Mouse (Mus musculus) lung, embryonic 14.5 days (tissue): ENCODE data around the gene Ipp. TPM values are rescaled to one million over a fixed set of nuclear protein-coding genes. Genes with fewer than 3 reads are reported as not detected.

Experiments
- ATAC-seq: fragments of 200-750 bp; cut with Nextera tagmentation; 2 replicates; pipeline ENCODE4 v1.8.0; 2017; ENCODE audit warnings: mild to moderate bottlenecking, moderate TSS enrichment, moderate library complexity; ENCODE audit not compliant: insufficient read depth
- DNase-seq: peaks from one replicate; pipeline ENCODE4 v3.0.0-alpha.2; 2015
- H3K27ac ChIP-seq: fragments of 300-500 bp; sonication (generic); 2 replicates; pipeline ENCODE4 v1.5.1; 2014; ENCODE audit warnings: low read depth, mild to moderate bottlenecking, moderate library complexity
- H3K27me3 ChIP-seq: fragments of 300-500 bp; sonication (generic); 2 replicates; pipeline ENCODE4 v1.6.1; 2014; ENCODE audit warnings: low read length, control low read depth; ENCODE audit not compliant: insufficient read depth
- H3K36me3 ChIP-seq: fragments of 300-500 bp; sonication (generic); 2 replicates; pipeline ENCODE4 v1.6.1; 2014; ENCODE audit warnings: control low read depth; ENCODE audit not compliant: insufficient read depth
- H3K4me1 ChIP-seq: fragments of 300-500 bp; sonication (generic); 2 replicates; pipeline ENCODE4 v1.6.1; 2014; ENCODE audit warnings: antibody characterized with exemption, control low read depth; ENCODE audit not compliant: insufficient read depth
- H3K4me2 ChIP-seq: fragments of 300-500 bp; sonication (generic); 2 replicates; pipeline ENCODE4 v1.6.1; 2014; ENCODE audit warnings: mild to moderate bottlenecking
- H3K4me3 ChIP-seq: fragments of 300-500 bp; sonication (generic); 2 replicates; pipeline ENCODE4 v1.5.1; 2014; ENCODE audit warnings: low read depth, low read length
- H3K9ac ChIP-seq: fragments of 300-500 bp; sonication (generic); 2 replicates; pipeline ENCODE4 v1.6.1; 2014
- H3K9me3 ChIP-seq: fragments of 300-500 bp; sonication (generic); 2 replicates; pipeline ENCODE4 v1.6.1; 2016; ENCODE audit warnings: low read depth, low read length, control low read depth
- CTCF ChIP-seq: IDR thresholded peaks from 2 replicates; pipeline ENCODE4 v1.5.1; 2016; ENCODE audit warnings: antibody characterized with exemption, low read depth
- WGBS: fragments of 180-500 bp; shearing (Covaris S2); extraction: QIAGEN DNeasy Blood & Tissue Kit; methylation state at CpG from one replicate; pipeline ENCODE4 v1.1.7; 2014; 5-methylcytosine and 5-hydroxymethylcytosine counted together
- polyA plus RNA-seq: library from polyadenylated mRNA; unstranded; fragments of >200 nt; fragmentation: Nextera tagmentation; extraction: Ambion mirVana; gene quantifications from 2 replicates; pipeline ENCODE4 v1.2.1, GENCODE M21; 2014

The Ipp gene
- 3.4 and 3.8 TPM in 2 replicates for polyA plus RNA-seq

- H3K4me1 ChIP-seq, result peaks cover 5% of the 10 kb centered on the region; the same call in 1 of the 2 replicates
- peak within 1 kb of the TSS; percentile 75 for H3K9ac ChIP-seq
- peak within 1 kb of the TSS; percentile 89 for H3K27ac ChIP-seq
- no peaks in the 10 kb centered on the region for H3K36me3 ChIP-seq
- H3K27me3 ChIP-seq, result no peaks in the 10 kb centered on the region
- H3K4me3 ChIP-seq, result peak within 1 kb of the TSS; percentile 53
- WGBS, result under 1% methylated on average over 55 of the region's 55 CpGs
- peak; percentile 45 for TF ChIP-seq CTCF
- no peaks in the 10 kb centered on the region for H3K9me3 ChIP-seq
- peak within 1 kb of the TSS; percentile 65 for H3K4me2 ChIP-seq
- ATAC-seq, result peak; percentile 98
- DNase-seq, result peak; percentile 96
These were observed at the start of gene Ipp for GRCm38 (mm10) chr4:116507425-116508218. TSS of gene Ipp (plus strand) at chr4:116507549.

DNA sequence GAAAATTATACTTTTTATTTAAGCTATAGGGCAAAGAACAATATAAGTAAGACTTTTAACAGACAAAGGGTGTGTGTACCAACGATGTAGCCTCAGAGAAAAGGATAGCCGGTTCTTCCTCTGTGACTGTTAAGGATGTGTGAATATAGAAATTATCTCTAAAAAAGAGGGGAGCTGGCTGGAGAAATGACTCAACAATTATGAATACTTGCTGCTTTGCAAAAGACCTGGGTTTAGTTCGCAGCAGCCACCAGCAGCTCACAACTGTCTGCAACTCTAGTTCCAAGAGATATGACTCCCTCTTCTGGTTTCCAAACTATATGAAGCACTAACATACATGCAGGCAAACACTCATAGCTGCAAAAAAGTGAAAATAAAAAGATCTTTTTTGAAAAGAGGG lies 45.4 kb upstream of the Ipp start:
- Histone ChIP-seq H3K27ac (no peak overlapping the region), H3K4me2 (no peak overlapping the region; the same call in 1 of the 2 replicates), H3K4me3 (no peak overlapping the region), H3K4me1 (no peaks in the 10 kb centered on the region), H3K9ac (no peak overlapping the region), H3K27me3 (no peaks in the 10 kb centered on the region), H3K9me3 (no peaks in the 10 kb centered on the region), H3K36me3 (no peaks in the 10 kb centered on the region)
- DNase-seq (no peak), ATAC-seq (no peak)
- no peak for TF ChIP-seq CTCF
- 93% methylated on average over 3 of the region's 3 CpGs for WGBS

- peak; percentile 18; the same call in 1 of the 2 replicates for TF ChIP-seq CTCF
- peak; percentile 46 for DNase-seq
- Histone ChIP-seq H3K27ac (peak overlapping the region; percentile 90), H3K4me3 (peak overlapping the region; percentile 97), H3K9ac (peak overlapping the region; percentile 94), H3K27me3 (no peaks in the 10 kb centered on the region), H3K9me3 (no peaks in the 10 kb centered on the region), H3K36me3 (no peaks in the 10 kb centered on the region), H3K4me2 (peak overlapping the region; percentile 75), H3K4me1 (no peaks in the 10 kb centered on the region)
- ATAC-seq, result peak; percentile 72
- WGBS, result under 1% methylated on average over 74 of the region's 74 CpGs
These were observed 43.9 kb upstream of the Ipp start for GRCm38 (mm10) chr4:116463231-116464125.

DNA sequence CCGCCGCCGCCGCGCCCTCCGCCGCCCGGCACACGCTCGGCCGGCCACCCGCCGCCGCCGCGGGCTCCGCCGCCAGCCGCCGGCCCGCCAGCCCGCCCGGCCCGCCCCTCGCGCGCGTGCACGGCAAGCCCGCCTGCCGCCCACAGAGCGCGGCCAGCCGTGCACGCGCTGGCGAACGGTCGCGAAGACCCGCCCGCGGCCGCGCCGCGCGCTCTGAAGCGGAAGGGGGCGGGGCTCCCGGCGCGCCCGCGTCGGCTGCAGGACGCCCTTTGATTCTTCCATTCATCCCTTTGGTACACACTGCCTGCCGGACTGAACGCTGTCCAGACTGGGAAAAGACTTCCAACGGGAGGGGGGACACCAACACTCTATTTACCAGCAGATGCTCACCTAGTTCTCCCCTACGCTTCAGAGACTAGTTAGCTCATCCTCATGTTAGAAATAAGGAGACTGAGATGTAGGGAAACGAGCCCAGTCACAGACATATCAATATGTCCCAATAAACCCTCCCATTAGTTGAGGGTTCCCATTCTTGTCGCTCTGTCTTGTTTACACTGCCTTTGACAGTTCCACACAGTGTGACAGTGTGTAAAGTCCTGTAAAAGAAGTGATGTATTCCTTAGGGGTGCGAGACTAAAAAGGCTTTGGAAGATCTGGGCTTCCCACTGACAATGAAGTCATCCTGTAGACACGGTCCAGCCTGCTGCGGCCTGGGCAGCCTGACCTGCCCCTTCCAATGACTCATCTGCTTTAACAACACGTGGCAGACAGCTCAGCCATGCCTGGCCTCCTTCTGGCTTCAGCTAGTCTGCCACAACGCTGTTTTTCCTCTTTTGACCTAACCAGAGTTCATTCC lies 43.0 kb upstream of the Ipp start, which contains the start of gene Mast2:
Mast2 (minus strand) TSS at position 58 of the 856 bp plus-strand sequence.
- H3K9ac ChIP-seq, result peak within 1 kb of the TSS; percentile 94
- no peaks in the 10 kb centered on the region for H3K36me3 ChIP-seq
- TF ChIP-seq CTCF, result no peak
- DNase-seq (peak; percentile 97), ATAC-seq (peak; percentile 91)
- peak within 1 kb of the TSS; percentile 90 for H3K27ac ChIP-seq
- no peaks in the 10 kb centered on the region for H3K27me3 ChIP-seq
- H3K4me3 ChIP-seq, result peak within 1 kb of the TSS; percentile 97
- H3K4me2 ChIP-seq, result peak within 1 kb of the TSS; percentile 75
- WGBS, result under 1% methylated on average over 60 of the region's 68 CpGs
- no peaks in the 10 kb centered on the region for H3K9me3 ChIP-seq
- H3K4me1 ChIP-seq, result no peaks in the 10 kb centered on the region

DNA sequence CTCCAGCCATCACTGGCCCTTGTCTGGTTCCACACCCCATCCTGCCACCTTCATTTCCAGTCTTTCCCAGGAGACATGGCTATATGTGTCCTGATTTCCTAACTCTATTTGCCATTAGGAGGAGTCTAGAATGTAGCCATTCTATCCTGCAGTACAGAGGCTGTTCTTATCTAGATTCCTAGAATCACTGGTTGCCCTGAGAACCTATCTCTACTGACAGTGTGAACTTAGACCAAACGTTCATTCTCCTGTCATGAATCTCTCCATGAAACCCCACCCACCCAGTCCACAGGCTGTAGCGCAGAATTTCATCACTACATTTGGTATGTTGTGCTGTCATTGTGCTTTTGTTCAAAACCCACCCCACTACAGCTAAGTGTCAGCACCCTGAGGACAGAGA lies 26.0 kb upstream of the Ipp start:
- Histone ChIP-seq H3K4me3 (no peak overlapping the region), H3K36me3 (no peaks in the 10 kb centered on the region), H3K9ac (no peak overlapping the region), H3K4me2 (no peak overlapping the region), H3K4me1 (no peaks in the 10 kb centered on the region), H3K27me3 (no peaks in the 10 kb centered on the region), H3K9me3 (no peaks in the 10 kb centered on the region), H3K27ac (no peak overlapping the region)
- DNase-seq, result no peak
- 50% methylated on average over 2 of the region's 2 CpGs for WGBS
- no peak for ATAC-seq
- no peak for TF ChIP-seq CTCF

DNA sequence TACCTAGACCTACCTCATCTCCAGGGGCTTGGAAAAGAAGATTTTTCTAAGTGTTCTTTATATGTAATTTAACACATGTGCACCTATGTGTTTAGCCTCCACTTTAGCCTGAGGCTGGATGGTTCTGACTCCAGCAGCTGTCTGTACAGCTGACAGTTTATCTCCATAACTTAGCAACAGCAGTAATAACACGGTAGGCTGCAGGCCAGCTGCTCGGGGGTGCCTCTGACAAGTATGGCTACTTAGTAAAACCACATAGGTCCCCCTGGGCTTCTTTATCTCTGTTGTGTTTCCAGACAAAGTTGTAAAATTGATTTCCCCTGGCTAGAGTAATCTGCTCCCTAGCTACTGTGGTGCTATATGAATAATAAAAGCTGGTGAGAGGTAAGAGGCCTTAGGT lies 23.9 kb upstream of the Ipp start:
- Histone ChIP-seq H3K4me1 (no peaks in the 10 kb centered on the region), H3K9me3 (no peaks in the 10 kb centered on the region), H3K27ac (peak overlapping the region; percentile 22; the same call in 1 of the 2 replicates), H3K9ac (peak overlapping the region; percentile 31; the same call in 1 of the 2 replicates), H3K36me3 (no peaks in the 10 kb centered on the region), H3K4me3 (no peak overlapping the region), H3K4me2 (no peak overlapping the region), H3K27me3 (no peaks in the 10 kb centered on the region)
- TF ChIP-seq CTCF, result no peak
- WGBS, result 18% methylated on average over 2 of the region's 2 CpGs
- DNase-seq (peak; percentile 74), ATAC-seq (peak; percentile 75)
